In the genomic region with DNA sequence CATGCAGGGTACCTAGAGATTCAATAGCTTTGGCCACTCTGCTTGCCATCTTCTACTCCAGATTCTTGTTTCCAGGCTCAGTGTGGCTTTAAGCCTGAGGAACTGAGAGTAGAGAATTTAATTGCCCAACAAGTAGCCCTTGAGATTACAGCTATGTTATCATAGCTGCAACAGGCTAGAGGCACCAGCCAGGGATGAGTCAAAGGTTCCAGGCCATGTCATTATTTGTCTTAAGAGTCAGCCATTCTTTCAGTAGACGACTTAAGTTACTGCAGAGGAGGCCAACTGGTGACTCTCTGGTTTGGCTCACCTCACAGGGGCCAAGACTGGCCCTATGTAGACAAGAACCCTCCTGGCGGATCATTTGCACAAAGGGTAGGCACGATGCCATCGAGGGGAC, we compare ENCODE assay signal across 18 mouse cellular contexts. TPM values are rescaled to one million over a fixed set of nuclear protein-coding genes. Genes with fewer than 3 reads are reported as not detected.
A peak's percentile ranks its signal among the peaks of the same experiment; 100 is the strongest.
DNase-seq lines count a peak whose midpoint lies in the region; ATAC-seq and TF ChIP-seq lines count a peak whose summit lies in the region.
"Had no signal": no experiment of that assay in that cellular context is flagged by ENCODE, and none has a peak within 500 bp of the region (broad histone marks: within the 10 kb centered on the region; RNA-seq: fewer than 3 reads in every experiment).

No protein-coding gene starts in this region.

- no peaks in the 10 kb centered on the region for H3K27me3 ChIP-seq in C2C12 (ENCODE audit: control insufficient read depth, insufficient read depth, insufficient read length)
- H3K27me3 ChIP-seq in Patski = no peaks in the 10 kb centered on the region
- no peaks in the 10 kb centered on the region for H3K27me3 ChIP-seq in liver, embryonic 11.5 days (replicated peaks; ENCODE audit: control insufficient read depth, insufficient read depth, low read length)
- H3K27me3 ChIP-seq: heart, embryonic 15.5 days; megakaryocyte, embryonic 14.5 days had no signal

- intact Hi-C loops in heart, postnatal 25 days (cut with DNase I) = no loop called here

- no peaks in the 10 kb centered on the region for H3K79me3 ChIP-seq in C2C12 (ENCODE audit: low read depth)

- H3K4me1 ChIP-seq in liver, embryonic 11.5 days (replicated peaks; ENCODE audit: control insufficient read depth, insufficient read depth, low read length) = no peaks in the 10 kb centered on the region
- H3K4me1 ChIP-seq: hindbrain, embryonic 10.5 days had no signal

- H3K9me3 ChIP-seq in liver, embryonic 11.5 days (ENCODE audit: control insufficient read depth, low read length) = no peaks in the 10 kb centered on the region
- H3K9me3 ChIP-seq: heart, embryonic 15.5 days; hindbrain, embryonic 10.5 days; megakaryocyte, embryonic 14.5 days had no signal

- no peak overlapping the region for H3ac ChIP-seq in C2C12 (ENCODE audit: control insufficient read depth, insufficient read length, low read depth)

- TF ChIP-seq CTCF in C2C12 (IDR thresholded peaks at IDR 0.05; ENCODE audit: control insufficient read depth, insufficient read depth, insufficient read length) (no peak), Patski (IDR thresholded peaks at IDR 0.05) (no peak)

- no peak for ATAC-seq in Patski
- peak; percentile 56 for ATAC-seq in granulocyte monocyte progenitor cell, adult 5-6 weeks (replicated peaks; ENCODE audit: poor library complexity, severe bottlenecking)
- ATAC-seq in liver, embryonic 11.5 days (replicated peaks; ENCODE audit: low FRiP score) = no peak
- ATAC-seq: midbrain, embryonic 16.5 days had no signal

- no peak overlapping the region for H3K4me2 ChIP-seq in liver, embryonic 11.5 days
- H3K4me2 ChIP-seq: heart, embryonic 15.5 days had no signal

- 87% methylated on average over 4 of the region's 4 CpGs for WGBS in liver, embryonic 11.5 days

- DNase-seq in heart, adult 11 months = peak; percentile 87
- DNase-seq in heart, postnatal 25 days (ENCODE audit: low spot score) = no peak
- peak; percentile 62 for DNase-seq in Patski (ENCODE audit: low read depth, low spot score)
- DNase-seq in left cerebral cortex, adult 8-10 months (ENCODE audit: low spot score in 2 of 2) = no peak
- DNase-seq in liver, embryonic 11.5 days (ENCODE audit: low spot score) = no peak
- DNase-seq: cerebellum, adult 11-12 months; cerebellum, postnatal 36 days; kidney, postnatal 4 days; left cerebral cortex, postnatal 4 days; lung, adult 2 months; thymus, postnatal 14 days had no signal

- no peaks in the 10 kb centered on the region for H3K79me2 ChIP-seq in C2C12 (ENCODE audit: control insufficient read depth, insufficient read depth)

- no peak overlapping the region for H3K9ac ChIP-seq in liver, embryonic 11.5 days (ENCODE audit: low read depth, low read length)
- H3K9ac ChIP-seq: heart, embryonic 15.5 days had no signal

- no peak overlapping the region for H3K27ac ChIP-seq in liver, embryonic 11.5 days (ENCODE audit: low read depth, low read length)
- H3K27ac ChIP-seq: heart, adult 2 months; heart, embryonic 15.5 days; hindbrain, embryonic 10.5 days had no signal

- H3K4me3 ChIP-seq in C2C12 (ENCODE audit: insufficient read depth, poor library complexity, severe bottlenecking) = no peak overlapping the region
- H3K4me3 ChIP-seq in liver, embryonic 11.5 days (ENCODE audit: low read depth, low read length) = no peak overlapping the region
- H3K4me3 ChIP-seq: heart, adult 2 months; heart, embryonic 15.5 days; hindbrain, embryonic 10.5 days; megakaryocyte, embryonic 14.5 days had no signal

- in situ Hi-C loops in Patski (cut with MboI; ENCODE audit: low pct_unique_long_range_greater_than_20kb) = no loop called here

- POLR2A ChIA-PET in Patski (lab: Charles Lee) = no interaction called here

- peaks cover 8% of the 10 kb centered on the region for H3K36me3 ChIP-seq in C2C12 (ENCODE audit: control insufficient read depth, insufficient read depth)
- H3K36me3 ChIP-seq in liver, embryonic 11.5 days (ENCODE audit: control insufficient read depth, insufficient read depth, low read length) = peaks cover 8% of the 10 kb centered on the region; the same call in 1 of the 2 replicates

- CTCF ChIA-PET in Patski (lab: Charles Lee) = no interaction called here

TF ChIP-seq in C2C12, 6 proteins besides CTCF, POLR2A, EP300 and RAD21:
- TF ChIP-seq MYOD1 (IDR thresholded peaks at IDR 0.05; ENCODE audit: control insufficient read depth, insufficient read length, low read depth) (no peak), MYOG (IDR thresholded peaks at IDR 0.05; ENCODE audit: control insufficient read depth, extremely low read depth, insufficient read length) (no peak), FOSL1 (IDR thresholded peaks at IDR 0.05; ENCODE audit: insufficient read depth, low read length, poor library complexity, severe bottlenecking) (no peak), CEBPB (IDR thresholded peaks at IDR 0.05; ENCODE audit: low read depth) (peak; percentile 14), MAX (IDR thresholded peaks at IDR 0.05) (no peak)

RNA-seq across cellular contexts. Expression of a gene that starts 41.2 kb away (rescaled TPM):
- 100 to 1,000 TPM; 170 to 191 TPM for total RNA-seq in heart, postnatal 25 days (2021)
- polyA plus RNA-seq in C2C12 (2012; fragmentation: generic; extraction: Trizol) (92.7 TPM), Patski (2021) (579 TPM)
- 105 and 130 TPM in 2 replicates for total RNA-seq in granulocyte monocyte progenitor cell, adult 5-6 weeks (2014; fragmentation: Nextera tagmentation)
- 92.5 and 116 TPM in 2 replicates for total RNA-seq in granulocyte monocyte progenitor cell, adult 5-6 weeks (2017)
- total RNA-seq in left cerebral cortex, adult 8-10 months (2022) = 100 to 1,000 TPM; 237 to 269 (median 250) TPM
- 341 TPM in 2 replicates for polyA plus RNA-seq in liver, embryonic 11.5 days (2014; fragmentation: Nextera tagmentation; extraction: Ambion mirVana)

Comparison
In these comparisons a context has a peak if more than half of its experiments do, and no peak if none do; other contexts are left out.
1. DNase-seq: peak in heart, adult 11 months (single experiment) and Patski (single experiment); none in heart, postnatal 25 days (single experiment), left cerebral cortex, adult 8-10 months (0 of 2) and liver, embryonic 11.5 days (single experiment).